In genomic region chr11:113657221-113657620, GRCm38 (mm10) we compare ENCODE assay signal across 17 mouse cellular contexts.
"Had no signal": no experiment of that assay in that cellular context is flagged by ENCODE, and none has a peak within 500 bp of the region (broad histone marks: within the 10 kb centered on the region; RNA-seq: fewer than 3 reads in every experiment).

No protein-coding gene starts in this region.

- H3K9me3 ChIP-seq: liver, embryonic 15.5 days; lung, embryonic 15.5 days; megakaryocyte, embryonic 14.5 days; midbrain, embryonic 10.5 days; midbrain, embryonic 13.5 days had no signal

- H3K4me1 ChIP-seq: liver, embryonic 15.5 days; lung, embryonic 15.5 days; midbrain, embryonic 13.5 days had no signal

- ATAC-seq: midbrain, embryonic 13.5 days; midbrain, embryonic 16.5 days had no signal

- DNase-seq: kidney, adult 9 months; kidney, postnatal 14 days; kidney, postnatal 4 days; layer of hippocampus, postnatal 36 days; lung, adult 18-20 months; lung, postnatal 10 days; lung, postnatal 36 days; thymus, adult 18-20 months; thymus, postnatal 36 days had no signal

- H3K27me3 ChIP-seq: liver, embryonic 15.5 days; lung, embryonic 15.5 days; megakaryocyte, embryonic 14.5 days; midbrain, embryonic 13.5 days had no signal

- H3K4me3 ChIP-seq: left cerebral cortex, adult 2 months; liver, embryonic 15.5 days; lung, embryonic 15.5 days; megakaryocyte, embryonic 14.5 days; midbrain, embryonic 10.5 days; midbrain, embryonic 13.5 days; myocyte had no signal

- H3K9ac ChIP-seq: liver, embryonic 15.5 days; lung, embryonic 15.5 days; midbrain, embryonic 13.5 days had no signal

- H3K27ac ChIP-seq: liver, embryonic 15.5 days; lung, embryonic 15.5 days; midbrain, embryonic 10.5 days; midbrain, embryonic 13.5 days had no signal

- H3K4me2 ChIP-seq: liver, embryonic 15.5 days; lung, embryonic 15.5 days; midbrain, embryonic 13.5 days had no signal
